Mouse (Mus musculus) heart, postnatal 0 days (tissue): Measurements from ENCODE around the gene H2-K1.

ENCODE experiments used
- CTCF ChIP-seq: IDR thresholded peaks from 2 replicates; pipeline ENCODE4 v1.5.1; 2016; ENCODE audit warnings: antibody characterized with exemption, control low read depth, low read depth
- EP300 ChIP-seq: IDR thresholded peaks from 2 replicates; pipeline ENCODE4 v1.6.1; 2016; ENCODE audit warnings: antibody characterized with exemption, low read depth

DNA sequence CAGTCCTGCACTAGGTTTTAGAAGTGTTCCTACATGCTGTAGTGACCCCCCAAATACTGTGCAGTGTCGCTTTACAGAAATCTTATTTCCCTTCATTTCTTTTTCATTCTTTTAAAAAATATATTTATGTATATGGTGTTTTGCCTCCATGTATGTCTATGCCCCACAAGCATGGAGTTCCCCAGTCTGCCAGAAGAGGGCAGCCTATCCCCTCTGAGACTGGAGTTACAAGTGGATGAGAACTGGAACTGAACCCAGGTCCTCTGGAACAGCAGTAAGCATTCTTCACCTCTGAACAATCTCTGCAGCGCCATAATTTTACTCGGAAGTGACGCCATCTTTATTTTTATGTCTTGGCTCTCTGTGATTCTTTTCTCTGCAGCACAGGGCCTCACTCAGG is 30.8 kb downstream of the H2-K1 start:
- TF ChIP-seq CTCF (0 out of 2 replicates have a peak, but pooled peaks have one; percentile 22), EP300 (no peak)
